Comparison of ENCODE assay signal across 11 mouse cellular contexts in genomic region chr5:72802851-72803250, GRCm38 (mm10). TPM values are rescaled to one million over a fixed set of nuclear protein-coding genes. Genes with fewer than 3 reads are reported as not detected.
DNase-seq lines count a peak whose midpoint lies in the region; ATAC-seq and TF ChIP-seq lines count a peak whose summit lies in the region.
"Had no signal": no experiment of that assay in that cellular context is flagged by ENCODE, and none has a peak within 500 bp of the region (broad histone marks: within the 10 kb centered on the region; RNA-seq: fewer than 3 reads in every experiment).

No protein-coding gene starts in this region.

- no peaks in the 10 kb centered on the region for H3K27me3 ChIP-seq in kidney, embryonic 15.5 days
- no peaks in the 10 kb centered on the region for H3K27me3 ChIP-seq in CH12.LX (replicated peaks)
- H3K27me3 ChIP-seq in hindbrain, embryonic 16.5 days (replicated peaks; ENCODE audit: control insufficient read depth, insufficient read depth, low read length) = no peaks in the 10 kb centered on the region
- H3K27me3 ChIP-seq: hindbrain, embryonic 15.5 days had no signal

- no peak for TF ChIP-seq POLR2A in CH12.LX (IDR thresholded peaks at IDR 0.05; ENCODE audit: low read depth, low read length)
- no peak for TF ChIP-seq POLR2A in embryonic fibroblast, embryonic 13.5 days (IDR thresholded peaks at IDR 0.05; ENCODE audit: low read depth, low read length)

- in situ Hi-C loops in CH12.LX (cut with MboI; ENCODE audit: low pct_ligation_motif_present, low pct_unique_long_range_greater_than_20kb, low sequenced_read_pairs) = no loop called here

- no peak overlapping the region for H3K4me2 ChIP-seq in kidney, embryonic 15.5 days
- H3K4me2 ChIP-seq in CH12.LX (ENCODE audit: insufficient read depth, low read depth, poor library complexity, severe bottlenecking) = no peak overlapping the region; the same call in 1 of the 2 replicates
- no peak overlapping the region for H3K4me2 ChIP-seq in hindbrain, embryonic 16.5 days (ENCODE audit: low read length)
- H3K4me2 ChIP-seq: hindbrain, embryonic 15.5 days had no signal

- H3K9me3 ChIP-seq in kidney, embryonic 15.5 days (replicated peaks) = no peaks in the 10 kb centered on the region
- H3K9me3 ChIP-seq in CH12.LX (replicated peaks; ENCODE audit: low read length) = peaks cover 26% of the 10 kb centered on the region
- no peaks in the 10 kb centered on the region for H3K9me3 ChIP-seq in hindbrain, embryonic 16.5 days (ENCODE audit: control insufficient read depth, low read length)
- H3K9me3 ChIP-seq: hindbrain, embryonic 15.5 days had no signal

- no peak overlapping the region for H3K9ac ChIP-seq in kidney, embryonic 15.5 days
- no peak overlapping the region for H3K9ac ChIP-seq in CH12.LX (ENCODE audit: insufficient read depth, low read depth)
- no peak overlapping the region for H3K9ac ChIP-seq in hindbrain, embryonic 16.5 days (ENCODE audit: low read depth, low read length)
- H3K9ac ChIP-seq: hindbrain, embryonic 15.5 days; liver, postnatal 0 days had no signal

- H3K79me2 ChIP-seq in CH12.LX (replicated peaks; ENCODE audit: control insufficient read depth, extremely low read depth, insufficient read depth, poor library complexity, severe bottlenecking) = no peaks in the 10 kb centered on the region

- H3K36me3 ChIP-seq in kidney, embryonic 15.5 days = no peaks in the 10 kb centered on the region
- H3K36me3 ChIP-seq in CH12.LX (replicated peaks in 1 of 2; ENCODE audit: control insufficient read depth in 1 of 2, insufficient read depth in 1 of 2, low read length in 1 of 2) = peaks cover 0 to 60% of the 10 kb centered on the region in 2 experiments
- H3K36me3 ChIP-seq in hindbrain, embryonic 16.5 days (ENCODE audit: control insufficient read depth, insufficient read depth, low read length) = no peaks in the 10 kb centered on the region
- H3K36me3 ChIP-seq: hindbrain, embryonic 15.5 days had no signal

- no peak for DNase-seq in kidney, postnatal 25 days
- peak; percentile 95 for DNase-seq in CH12.LX (ENCODE audit: extremely low read depth)
- no peak for DNase-seq in c-Kit-positive CD71-positive TER-119-positive erythroid progenitor cells, embryonic 14.5 days (ENCODE audit: low spot score)
- no peak for DNase-seq in layer of hippocampus, adult 9-11 months
- DNase-seq: cerebellum, adult 11-12 months; liver, postnatal 0 days had no signal

- dilution Hi-C loops in CH12.LX (cut with MboI; ENCODE audit: extremely low pct_ligation_motif_present, extremely low pct_unique_long_range_greater_than_20kb, low sequenced_read_pairs) = no loop called here

- TF ChIP-seq EP300 in CH12.LX (IDR thresholded peaks at IDR 0.05; ENCODE audit: low read length) = peak; percentile 93

- no peak overlapping the region for H3K4me3 ChIP-seq in kidney, embryonic 15.5 days (replicated peaks)
- H3K4me3 ChIP-seq in CH12.LX (replicated peaks in 1 of 3; ENCODE audit: low read depth in 2 of 3, low read length in 2 of 3, poor library complexity in 1 of 3) = no peak overlapping the region
- no peak overlapping the region for H3K4me3 ChIP-seq in embryonic fibroblast, embryonic 13.5 days (ENCODE audit: insufficient read depth, low read length)
- H3K4me3 ChIP-seq in hindbrain, embryonic 16.5 days (ENCODE audit: low read length) = no peak overlapping the region
- H3K4me3 ChIP-seq: hindbrain, embryonic 15.5 days had no signal

- no peak overlapping the region for H3K27ac ChIP-seq in kidney, embryonic 15.5 days
- peak overlapping the region; percentile 60 for H3K27ac ChIP-seq in CH12.LX (ENCODE audit: insufficient read depth, low read depth)
- peak overlapping the region; percentile 85 for H3K27ac ChIP-seq in embryonic fibroblast, embryonic 13.5 days (ENCODE audit: insufficient read depth, low read length)
- no peak overlapping the region for H3K27ac ChIP-seq in hindbrain, embryonic 16.5 days (ENCODE audit: low read depth, low read length)
- H3K27ac ChIP-seq: hindbrain, embryonic 15.5 days had no signal

- peak; percentile 37; the same call in 1 of the 2 replicates for ATAC-seq in kidney, embryonic 15.5 days (replicated peaks; ENCODE audit: low FRiP score)
- peak; percentile 71 for ATAC-seq in megakaryocyte progenitor cell, adult 5-6 weeks (replicated peaks; ENCODE audit: poor library complexity)
- no peak for ATAC-seq in hindbrain, embryonic 16.5 days
- ATAC-seq: liver, postnatal 0 days had no signal

- TF ChIP-seq RAD21 in CH12.LX (IDR thresholded peaks at IDR 0.05; ENCODE audit: low read depth, low read length) = peak; percentile 12

- TF ChIP-seq CTCF in CH12.LX (conservative IDR thresholded peaks at IDR 0.05 in 1 of 2, IDR thresholded peaks at IDR 0.05 in 1 of 2; ENCODE audit: low read depth in 2 of 2, low read length in 2 of 2) = no peak
- TF ChIP-seq CTCF in embryonic fibroblast, embryonic 13.5 days (IDR thresholded peaks at IDR 0.05; ENCODE audit: borderline replicate concordance, insufficient read depth, low read length) = no peak

- H3K4me1 ChIP-seq in kidney, embryonic 15.5 days = peaks cover 9% of the 10 kb centered on the region
- peaks cover 9 to 75% of the 10 kb centered on the region in 2 experiments for H3K4me1 ChIP-seq in CH12.LX (ENCODE audit: control insufficient read depth in 1 of 2, insufficient read depth in 2 of 2)
- peaks cover 13% of the 10 kb centered on the region for H3K4me1 ChIP-seq in embryonic fibroblast, embryonic 13.5 days (ENCODE audit: control insufficient read depth, insufficient read depth, low read length)
- no peaks in the 10 kb centered on the region for H3K4me1 ChIP-seq in hindbrain, embryonic 16.5 days (ENCODE audit: control insufficient read depth, insufficient read depth, low read depth, low read length)
- H3K4me1 ChIP-seq: hindbrain, embryonic 15.5 days had no signal

- WGBS in kidney, embryonic 15.5 days = 44% methylated on average over 5 of the region's 5 CpGs
- 77% methylated on average over 5 of the region's 5 CpGs for WGBS in hindbrain, embryonic 16.5 days

TF ChIP-seq in CH12.LX, 34 proteins besides CTCF, POLR2A, EP300 and RAD21 (continues in another document):
- TF ChIP-seq USF2 (conservative IDR thresholded peaks at IDR 0.05; ENCODE audit: low read depth, low read length) = no peak
- TF ChIP-seq PAX5 (IDR thresholded peaks at IDR 0.05; ENCODE audit: low read length) = no peak
- peak; percentile 88 for TF ChIP-seq TCF12 (IDR thresholded peaks at IDR 0.05; ENCODE audit: low read depth, low read length)
- peak; percentile 79 for TF ChIP-seq JUND (conservative IDR thresholded peaks at IDR 0.05; ENCODE audit: low read depth, low read length)
- no peak for TF ChIP-seq ZC3H11A (IDR thresholded peaks at IDR 0.05; ENCODE audit: low read depth, low read length)
- TF ChIP-seq ELF1 (IDR thresholded peaks at IDR 0.05; ENCODE audit: low read depth, low read length) = no peak
- TF ChIP-seq UBTF (IDR thresholded peaks at IDR 0.05; ENCODE audit: low read depth, low read length) = no peak
- 0 out of 2 replicates have a peak, but pooled peaks have one; percentile 31 for TF ChIP-seq RCOR1 (conservative IDR thresholded peaks at IDR 0.05; ENCODE audit: low read depth, low read length)
- no peak for TF ChIP-seq HCFC1 (IDR thresholded peaks at IDR 0.05; ENCODE audit: low read depth, low read length)
- TF ChIP-seq ETS1 (conservative IDR thresholded peaks at IDR 0.05; ENCODE audit: low read depth, low read length) = peak; percentile 95
- peak; percentile 24 for TF ChIP-seq SMC3 (IDR thresholded peaks at IDR 0.05; ENCODE audit: low read depth, low read length)
- no peak for TF ChIP-seq NRF1 (IDR thresholded peaks at IDR 0.05; ENCODE audit: low read depth, low read length)
- TF ChIP-seq CHD1 (IDR thresholded peaks at IDR 0.05; ENCODE audit: low read depth, low read length) = no peak
- TF ChIP-seq NELFE (IDR thresholded peaks at IDR 0.05; ENCODE audit: low read depth, low read length) = no peak
- TF ChIP-seq MYC (IDR thresholded peaks at IDR 0.05; ENCODE audit: low read depth, low read length) = peak; percentile 42; the same call in 1 of the 2 replicates
- TF ChIP-seq IRF4 (IDR thresholded peaks at IDR 0.05; ENCODE audit: low read depth, low read length) = peak; percentile 83
- peak; percentile 72; the same call in 1 of the 2 replicates for TF ChIP-seq MAZ (IDR thresholded peaks at IDR 0.05; ENCODE audit: low read depth, low read length)
- TF ChIP-seq CHD2 (IDR thresholded peaks at IDR 0.05; ENCODE audit: low read length) = peak; percentile 59; the same call in 1 of the 2 replicates
- peak; percentile 95 for TF ChIP-seq BHLHE40 (IDR thresholded peaks at IDR 0.05; ENCODE audit: low read depth, low read length)
- TF ChIP-seq MAX (IDR thresholded peaks at IDR 0.05; ENCODE audit: low read length) = peak; percentile 61
- peak; percentile 74 for TF ChIP-seq MAFK (IDR thresholded peaks at IDR 0.05; ENCODE audit: insufficient replicate concordance, low read length)
- no peak for TF ChIP-seq GABPA (IDR thresholded peaks at IDR 0.05; ENCODE audit: insufficient replicate concordance, low read depth, low read length)
- peak; percentile 52; the same call in 1 of the 2 replicates for TF ChIP-seq JUN (IDR thresholded peaks at IDR 0.05; ENCODE audit: insufficient read depth, low read depth, low read length)
- no peak for TF ChIP-seq TBP (conservative IDR thresholded peaks at IDR 0.05; ENCODE audit: low read depth, low read length)
- peak; percentile 26; the same call in 1 of the 2 replicates for TF ChIP-seq USF1 (IDR thresholded peaks at IDR 0.05; ENCODE audit: low read depth, low read length)
- TF ChIP-seq E2F4 (IDR thresholded peaks at IDR 0.05; ENCODE audit: insufficient replicate concordance, low read depth, low read length) = no peak
- no peak for TF ChIP-seq MXI1 (IDR thresholded peaks at IDR 0.05; ENCODE audit: low read depth, low read length)
- TF ChIP-seq KAT2A (IDR thresholded peaks at IDR 0.05; ENCODE audit: insufficient replicate concordance, low read length) = no peak
- TF ChIP-seq ZNF384 (IDR thresholded peaks at IDR 0.05; ENCODE audit: low read depth, low read length) = peak; percentile 57
- TF ChIP-seq SIN3A (IDR thresholded peaks at IDR 0.05; ENCODE audit: low read length) = peak; percentile 79
- no peak for TF ChIP-seq POLR2AphosphoS2 (IDR thresholded peaks at IDR 0.05; ENCODE audit: low read depth, low read length)

RNA-seq across cellular contexts. Expression of gene Txk, which starts 50.3 kb away (rescaled TPM):
- 0.10 TPM in 1 of 2 replicates, not detected in the other for polyA plus RNA-seq in kidney, embryonic 15.5 days (2015; fragmentation: Nextera tagmentation; extraction: Ambion mirVana)
- total RNA-seq in CH12.LX (2012; rRNA removed) (not detected in 2 replicates), CH12.LX (2014; rRNA removed) (0.08 TPM in 1 of 2 replicates, not detected in the other)
- polyA plus RNA-seq in CH12.LX (2012; ENCODE audit: insufficient read length, low read depth) = 0.11 TPM in 2 replicates
- polyA plus RNA-seq in embryonic fibroblast, embryonic 13.5 days (2011; ENCODE audit: insufficient read length, low read depth, missing spikeins) = 0.12 and 0.16 TPM in 2 replicates
- total RNA-seq in megakaryocyte progenitor cell, adult 5-6 weeks (2015) = 0.57 and 1.2 TPM in 2 replicates
- 0.08 and 0.41 TPM in 2 replicates for total RNA-seq in megakaryocyte progenitor cell, adult 5-6 weeks (2017)
- polyA plus RNA-seq in hindbrain, embryonic 16.5 days (2015; fragmentation: Nextera tagmentation; extraction: Ambion mirVana) = 0.22 and 0.23 TPM in 2 replicates

Comparison
In these comparisons a context has a peak if more than half of its experiments do, and no peak if none do; other contexts are left out.
1. H3K27ac ChIP-seq: peak in CH12.LX (single experiment) and embryonic fibroblast, embryonic 13.5 days (single experiment); none in kidney, embryonic 15.5 days (single experiment) and hindbrain, embryonic 16.5 days (single experiment).